Mouse (Mus musculus) regulatory T cell (primary cell): ENCODE data around the gene Wipf3.

Experiments used
- in situ Hi-C: fragments of 300-600 bp; cut with MboI, MseI; formaldehyde crosslinking; loops from one replicate; pipeline ENCODE4 v1.15.1; 2025; ENCODE audit warnings: high pct_unique_total_duplicates

The Wipf3 gene

DNA sequence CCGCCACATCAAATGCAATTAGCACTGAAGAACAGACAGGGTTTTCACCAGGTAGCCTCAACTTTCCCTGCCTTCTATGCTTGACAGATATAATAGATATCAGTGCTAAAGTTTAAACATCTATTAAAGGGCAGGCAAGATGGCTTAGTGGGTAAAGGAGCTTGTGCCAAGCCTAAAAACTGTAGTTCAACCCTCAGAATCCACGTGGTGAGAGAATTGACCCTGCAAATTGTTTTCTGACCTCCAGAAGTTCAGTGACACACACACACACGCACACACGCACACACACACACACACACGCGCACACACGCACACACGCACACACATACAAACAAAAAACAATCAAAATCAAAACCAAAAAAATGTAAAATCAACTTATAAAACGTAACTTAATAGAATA, 2.8 kb downstream of the Wipf3 start:
- in situ Hi-C loops, result no loop called here

DNA sequence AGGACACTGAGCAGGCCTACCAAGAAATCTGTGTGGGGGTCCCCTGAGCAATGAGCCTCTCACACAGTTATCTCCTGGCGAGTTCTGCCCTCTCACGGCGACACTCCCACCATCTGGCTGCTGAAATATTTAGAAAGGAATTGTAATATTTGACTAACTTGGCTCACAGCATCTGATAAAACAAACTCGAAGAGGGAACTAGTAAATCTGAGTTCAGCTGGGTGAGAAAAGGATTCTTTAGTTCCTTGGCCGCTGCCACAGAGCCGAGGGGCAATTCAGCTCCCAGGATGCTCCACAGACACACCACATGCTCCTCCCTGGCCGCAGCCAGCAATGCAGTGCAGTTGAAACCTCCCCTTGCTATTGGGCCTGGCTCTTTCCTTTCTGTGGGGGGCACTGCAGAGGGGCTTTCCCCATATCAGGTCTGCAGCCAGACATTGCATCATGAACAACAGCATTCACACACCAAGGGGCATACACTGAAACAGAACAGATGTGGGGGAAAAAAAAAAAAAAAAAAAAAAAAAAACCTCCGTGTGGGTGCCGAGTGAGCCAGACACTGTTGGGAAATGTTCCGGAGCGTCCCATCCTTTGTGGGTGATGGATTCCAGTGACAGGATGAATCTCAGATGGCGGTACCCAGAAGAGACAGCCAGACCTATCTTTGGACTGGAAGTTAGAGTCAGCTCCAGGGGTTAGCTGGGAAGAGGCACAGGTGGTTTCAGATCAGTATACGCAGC, 3.6 kb downstream of the Wipf3 start:
- in situ Hi-C loops, result no loop called here

DNA sequence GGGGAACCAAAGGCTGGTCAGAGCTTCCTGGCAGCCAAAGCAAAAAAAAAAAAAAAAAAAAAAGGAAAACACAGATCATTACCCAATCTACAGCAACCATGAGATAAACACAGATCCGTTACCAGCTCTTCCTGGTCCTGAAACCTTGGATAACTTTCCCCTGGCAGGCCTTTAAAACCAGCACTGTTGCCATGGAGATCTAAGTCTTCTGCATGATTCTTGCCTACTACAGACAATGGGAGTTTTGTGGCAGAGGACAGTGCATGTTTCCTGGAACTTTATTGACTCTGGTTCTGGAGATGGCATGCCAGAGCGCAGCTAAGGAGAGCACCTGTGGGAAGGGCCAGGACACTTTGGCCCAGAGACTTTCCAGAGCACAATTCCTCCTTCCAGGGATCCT, 4.8 kb downstream of the Wipf3 start:
- in situ Hi-C loops, result no loop called here

DNA sequence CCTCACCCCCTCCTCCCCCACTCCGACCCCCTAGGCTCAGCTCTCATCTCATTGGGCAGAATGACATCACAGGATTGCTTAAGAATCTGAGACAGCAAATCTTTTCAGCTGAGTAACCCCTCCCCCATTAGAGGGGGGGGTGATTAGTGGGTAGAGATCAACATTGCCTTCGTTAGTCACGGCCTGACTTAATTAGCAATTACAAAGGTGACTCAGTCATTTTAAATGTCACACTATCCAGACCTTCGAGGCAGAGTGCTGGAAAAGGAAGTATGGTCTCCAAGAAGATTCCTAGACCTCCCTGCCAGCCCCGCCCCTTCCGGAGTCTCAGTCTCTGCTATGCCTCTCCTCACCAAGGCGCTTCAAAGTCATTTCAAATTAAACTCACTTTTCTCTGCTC, 6.3 kb downstream of the Wipf3 start:
- in situ Hi-C loops, result no loop called here

DNA sequence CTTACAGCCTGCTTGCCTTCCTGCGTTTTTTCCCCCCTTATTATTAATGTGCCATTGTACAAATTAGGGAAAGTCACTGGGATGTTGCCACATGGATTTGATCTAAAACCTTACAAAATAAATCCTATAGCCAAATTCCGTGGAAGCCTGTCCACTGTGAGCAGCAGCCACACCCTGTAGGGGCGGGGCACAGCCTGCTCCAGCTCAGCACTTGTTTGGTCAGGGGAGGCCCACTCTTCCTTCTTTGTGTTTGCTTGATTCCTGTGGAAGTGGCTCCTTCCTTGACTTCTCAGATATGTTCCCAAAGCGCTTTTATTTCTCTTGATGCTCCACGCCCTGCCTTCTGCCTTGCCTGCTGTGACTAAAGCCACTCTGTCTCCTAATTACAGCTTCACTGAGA, 6.9 kb downstream of the Wipf3 start:
- in situ Hi-C loops, result no loop called here

DNA sequence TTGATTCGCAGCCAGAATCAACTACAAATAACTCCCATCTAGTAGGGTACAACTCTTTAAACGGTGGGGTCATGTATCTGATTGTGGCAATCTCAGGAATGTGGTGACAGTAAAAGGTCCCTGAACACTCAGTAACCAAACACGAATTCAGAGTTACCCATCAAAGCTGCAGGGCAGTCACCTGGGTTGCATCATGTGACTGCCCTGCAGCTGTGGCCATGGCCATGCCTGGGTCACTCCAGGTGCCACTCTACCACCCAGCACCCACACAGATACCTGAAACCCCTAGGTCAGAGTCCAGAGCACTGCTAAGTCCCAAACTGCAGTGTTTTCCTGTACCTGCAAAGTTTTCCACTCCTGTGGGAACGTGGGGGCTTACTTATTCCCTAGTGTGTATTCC, 9.1 kb downstream of the Wipf3 start:
- in situ Hi-C loops, result no loop called here

DNA sequence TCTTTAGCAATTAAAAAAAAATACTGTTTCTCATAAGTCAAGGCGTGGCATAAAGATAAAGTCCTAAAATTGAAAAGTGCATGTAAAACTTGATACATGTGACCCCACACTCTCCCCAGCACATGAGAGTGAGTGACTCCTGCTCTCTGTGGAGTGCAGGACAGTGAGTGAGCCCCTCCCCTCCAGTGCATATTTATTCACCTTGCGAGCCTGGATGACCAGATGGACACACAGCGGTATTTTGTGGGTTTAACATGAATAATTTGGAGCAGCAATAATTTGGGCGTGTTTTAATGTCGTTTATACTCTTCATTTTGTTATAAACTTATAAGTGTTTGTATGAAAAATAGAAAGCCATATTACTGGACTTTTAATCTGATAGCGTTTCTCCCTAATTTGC, 11.3 kb downstream of the Wipf3 start:
- in situ Hi-C loops, result no loop called here

DNA sequence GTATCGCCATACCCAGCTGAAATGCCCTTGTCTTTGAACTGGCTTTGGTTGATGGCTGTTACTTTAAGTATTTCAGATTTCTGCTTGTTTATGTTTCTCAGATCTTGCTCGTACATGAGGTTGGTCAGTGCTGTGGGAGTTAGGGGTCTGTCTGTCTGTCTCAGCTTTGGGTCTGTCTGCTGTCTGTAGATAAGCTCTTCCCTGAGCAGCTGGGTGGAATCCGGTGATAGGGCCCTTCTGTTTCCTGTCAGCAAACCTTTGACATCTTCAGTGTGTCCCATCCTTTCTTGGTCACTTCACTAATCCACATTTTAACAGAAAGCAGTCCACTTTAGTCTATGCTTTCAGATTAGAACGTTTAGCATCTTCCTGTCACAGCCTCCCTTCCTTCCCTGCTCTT, 14.3 kb downstream of the Wipf3 start:
- in situ Hi-C loops, result no loop called here

DNA sequence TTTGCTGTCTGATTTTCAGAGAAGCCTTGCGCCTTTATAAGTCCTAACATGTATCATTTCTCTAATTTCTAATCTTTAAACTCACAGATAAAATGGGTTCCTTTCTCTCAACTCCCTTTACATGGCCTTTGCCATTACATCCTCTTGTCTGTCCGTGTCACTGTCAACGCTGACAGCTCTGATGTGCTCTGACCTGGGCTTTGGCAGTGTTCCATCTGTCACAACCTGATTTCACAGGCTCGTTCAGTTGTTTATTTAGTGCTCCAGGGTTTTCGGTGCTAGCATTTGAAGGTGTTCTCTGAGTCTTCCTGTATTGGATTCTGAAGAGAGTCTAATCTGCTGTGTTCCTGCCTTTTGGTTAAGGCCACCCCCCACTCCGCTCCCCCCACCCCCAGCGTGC, 14.7 kb downstream of the Wipf3 start:
- in situ Hi-C loops, result no loop called here

DNA sequence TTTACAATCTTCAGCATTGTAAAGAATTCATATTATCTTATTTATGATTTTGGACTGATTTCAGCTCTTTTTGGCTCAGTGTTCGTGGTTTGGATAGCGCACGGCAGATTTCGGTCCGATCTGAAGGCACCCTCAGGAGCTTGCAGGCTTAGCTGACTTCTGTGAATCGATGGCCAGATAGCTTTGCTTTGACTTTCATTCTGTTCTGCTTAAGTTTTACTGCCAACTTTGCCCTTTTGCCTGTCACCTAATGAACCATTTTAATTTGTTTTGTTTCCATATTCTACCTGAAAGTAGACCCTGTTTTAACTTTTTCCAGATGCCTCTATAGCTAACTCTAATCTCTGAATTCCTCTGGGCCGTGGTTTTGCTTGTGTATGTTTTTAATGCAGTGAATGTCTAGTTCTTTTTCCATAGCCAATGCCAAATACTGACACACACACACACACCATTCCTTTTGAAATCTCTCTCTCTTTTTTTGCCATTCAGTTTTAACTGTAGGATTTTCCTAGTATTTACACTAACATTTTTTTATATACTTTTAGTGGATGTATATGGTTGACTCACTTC, 15.9 kb downstream of the Wipf3 start:
- in situ Hi-C loops, result no loop called here

DNA sequence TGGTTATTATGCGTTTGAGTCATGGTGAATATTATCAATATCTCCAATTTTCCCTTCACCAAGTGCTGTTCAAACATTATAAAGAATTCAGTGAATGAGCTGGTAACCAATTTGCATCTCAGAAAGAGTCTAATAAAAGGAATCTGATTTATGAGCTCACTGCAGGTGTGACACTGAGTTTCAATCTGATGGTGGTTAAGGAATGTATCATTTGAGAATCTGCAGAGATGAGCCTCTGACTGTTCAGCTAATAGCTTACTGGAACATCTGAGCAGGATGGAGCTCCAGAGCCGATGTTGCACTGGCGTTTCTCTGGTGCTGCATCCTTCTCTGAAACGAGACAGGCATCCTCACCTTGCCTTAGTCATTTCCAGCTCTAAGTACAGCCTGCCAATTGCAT, 17.9 kb downstream of the Wipf3 start:
- in situ Hi-C loops, result no loop called here

DNA sequence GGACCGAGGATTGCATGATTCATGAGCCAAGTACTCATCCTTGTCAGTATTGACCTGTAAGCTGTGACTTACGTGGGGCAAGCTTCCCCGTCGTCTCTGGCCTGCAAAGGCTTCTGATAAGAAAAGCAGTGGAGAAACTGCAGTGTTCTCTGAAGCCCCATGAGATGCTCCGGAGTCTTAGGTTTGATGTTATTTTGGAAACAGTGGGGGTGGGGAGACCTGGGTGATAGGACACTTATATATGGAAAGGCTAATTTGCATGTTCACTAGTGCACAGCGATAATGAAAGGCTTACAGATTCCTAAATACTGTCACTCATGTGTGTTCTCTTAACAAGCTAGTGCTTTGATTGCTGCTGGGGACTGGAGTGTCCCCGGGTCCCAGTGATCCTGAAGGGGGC, 30.3 kb downstream of the Wipf3 start:
- in situ Hi-C loops, result loop anchor here (10.0 kb wide), 1 partner anchor 1335 kb away; no protein-coding TSS in a partner anchor

DNA sequence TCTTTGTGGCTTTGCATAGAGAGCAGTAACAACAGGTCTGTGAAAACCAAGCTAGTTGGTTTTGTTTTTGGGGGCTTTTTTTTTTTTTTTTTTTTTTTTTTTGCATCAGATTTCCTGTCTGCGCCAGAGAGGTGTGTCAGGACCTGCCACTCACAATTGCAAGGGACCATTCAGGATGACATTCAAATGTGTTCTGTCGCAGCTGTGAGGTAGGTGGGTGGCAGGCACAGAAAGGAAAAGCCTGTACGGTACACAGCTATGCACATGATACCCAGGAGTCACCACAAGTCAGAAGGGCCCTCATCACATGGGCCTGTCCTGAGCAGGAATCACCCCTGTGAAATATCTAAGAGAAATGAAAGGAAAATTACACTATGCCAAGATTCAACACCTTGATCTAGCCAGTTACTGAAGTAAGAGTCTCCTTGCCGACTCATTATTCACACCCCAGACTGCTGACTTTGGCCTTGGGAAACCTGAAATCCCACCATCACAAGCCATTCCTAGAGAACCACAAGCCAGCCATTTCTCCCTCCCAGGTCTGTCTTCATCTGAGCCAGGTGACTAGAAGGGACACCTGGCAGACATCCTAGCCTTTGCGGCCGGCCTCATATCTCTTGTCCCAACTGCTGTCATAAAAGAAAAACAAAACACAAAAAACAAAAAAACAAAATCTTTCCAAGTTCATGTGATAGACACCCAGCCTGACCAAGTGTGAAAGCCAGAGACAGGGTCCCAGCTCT, 30.9 kb downstream of the Wipf3 start:
- in situ Hi-C loops, result loop anchor here (10.0 kb wide), 1 partner anchor 1334 kb away; no protein-coding TSS in a partner anchor

DNA sequence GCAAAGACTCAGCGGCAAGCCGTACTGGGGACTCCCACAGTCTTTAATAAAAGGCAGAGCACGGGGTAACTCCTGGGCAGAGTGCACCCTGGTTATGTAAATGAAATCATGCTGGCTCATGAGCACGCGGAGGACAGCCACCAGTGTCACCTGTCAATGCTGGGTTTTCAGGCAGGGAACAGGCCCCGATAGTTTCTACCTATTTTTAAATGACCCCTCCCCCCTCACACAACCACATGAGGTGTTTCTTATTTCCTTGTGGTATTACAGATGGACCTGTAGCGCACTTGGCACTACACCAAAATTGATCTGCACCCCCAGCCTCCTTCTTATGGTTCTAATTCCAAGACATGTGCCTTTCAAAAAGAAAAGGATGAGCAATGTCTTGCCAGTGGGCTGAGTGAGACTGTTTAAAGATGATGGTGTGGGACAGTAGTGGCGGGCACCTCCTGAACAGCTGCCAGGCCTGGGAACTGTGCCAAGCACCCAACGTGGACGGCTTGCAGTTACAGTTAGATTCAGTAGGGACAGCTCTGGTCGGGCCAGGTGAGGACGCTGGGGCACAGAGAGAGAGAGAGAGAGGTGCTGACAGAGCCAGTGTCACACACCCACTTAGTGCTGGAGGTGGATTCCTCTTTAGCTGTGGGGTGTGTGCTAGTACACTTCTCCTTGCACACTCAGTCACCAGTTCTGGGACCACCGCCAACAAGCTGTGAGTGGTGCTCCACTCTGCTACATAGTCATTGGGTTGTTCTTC, 31.7 kb downstream of the Wipf3 start:
- in situ Hi-C loops, result loop anchor here (10.0 kb wide), 1 partner anchor 1334 kb away; no protein-coding TSS in a partner anchor

DNA sequence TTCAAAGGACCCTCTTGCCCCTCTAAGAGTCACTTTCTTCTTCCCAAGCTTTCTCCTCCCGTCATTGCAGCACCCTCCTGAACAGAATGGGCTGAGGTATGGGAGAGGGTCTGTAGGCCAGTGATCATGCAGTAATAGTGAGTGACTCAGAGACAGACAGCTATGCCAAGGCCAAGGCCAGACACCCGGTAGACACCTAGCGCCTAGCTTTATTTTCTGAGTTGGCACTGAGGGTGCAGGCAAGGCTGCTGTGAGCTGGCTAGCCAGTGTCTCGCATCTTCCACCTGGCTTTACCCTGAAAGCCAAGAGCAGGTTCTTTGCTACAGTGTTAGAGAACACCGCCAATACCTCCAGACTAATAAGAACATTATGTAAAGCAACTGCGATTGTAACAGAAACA, 33.4 kb downstream of the Wipf3 start:
- in situ Hi-C loops, result loop anchor here (10.0 kb wide), 1 partner anchor 1332 kb away; no protein-coding TSS in a partner anchor

DNA sequence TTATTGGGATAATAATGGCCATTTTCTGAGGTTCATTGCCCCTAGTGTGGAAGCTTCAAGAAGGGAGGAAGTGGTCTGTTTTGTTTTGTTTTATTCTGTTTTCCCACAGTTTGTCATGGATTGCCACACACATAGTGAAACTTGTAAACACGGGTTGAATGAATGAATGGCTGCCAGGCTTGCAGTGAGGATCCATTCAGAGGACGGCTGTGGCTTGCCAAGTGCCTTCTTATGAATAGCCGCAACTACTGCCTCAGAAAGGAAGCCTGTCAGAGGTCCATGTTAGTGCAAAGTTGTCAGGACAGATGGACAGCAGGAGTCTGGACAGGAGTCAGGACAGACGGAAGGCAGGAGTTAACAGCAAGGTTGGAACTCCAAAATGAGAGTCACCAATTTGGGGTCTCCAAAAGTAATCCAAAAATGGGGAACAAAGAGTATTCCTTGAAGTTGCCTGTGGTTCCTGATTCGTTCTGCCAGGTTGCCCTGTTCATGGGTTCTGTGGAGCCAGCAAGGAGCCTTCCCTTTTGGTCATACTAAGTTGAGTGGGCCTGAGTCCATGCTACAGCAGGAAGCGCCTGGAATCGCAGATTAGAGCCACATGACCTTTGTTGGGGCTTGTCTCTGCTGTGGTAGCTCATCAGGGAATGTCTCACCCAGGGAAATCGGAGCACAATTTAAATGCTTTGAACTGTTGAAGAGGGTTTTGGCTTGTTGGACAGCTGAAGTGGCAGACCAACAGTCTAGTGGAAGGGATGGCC, 34.5 kb downstream of the Wipf3 start:
- in situ Hi-C loops, result loop anchor here (10.0 kb wide), 1 partner anchor 1331 kb away; no protein-coding TSS in a partner anchor

DNA sequence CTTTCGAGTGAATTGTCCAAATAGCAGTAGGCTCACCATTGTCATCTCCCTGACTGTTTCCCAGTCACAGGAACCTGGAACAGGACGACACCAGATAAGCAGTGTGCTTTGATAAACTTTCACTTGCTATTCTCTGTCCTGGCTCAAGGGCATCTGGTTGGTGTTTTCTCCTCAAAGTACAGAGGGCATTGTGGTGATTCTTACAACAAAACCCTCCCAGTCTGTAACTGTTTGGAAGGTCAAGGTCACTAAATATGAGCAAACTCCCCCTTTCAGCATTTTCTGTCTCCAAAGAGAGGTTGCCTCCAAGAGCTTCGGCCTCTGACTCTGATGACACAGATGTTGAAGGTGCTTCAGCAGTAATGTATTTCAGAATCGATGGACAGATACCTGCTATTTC, 35.5 kb downstream of the Wipf3 start:
- in situ Hi-C loops, result loop anchor here (10.0 kb wide), 1 partner anchor 1330 kb away; no protein-coding TSS in a partner anchor

DNA sequence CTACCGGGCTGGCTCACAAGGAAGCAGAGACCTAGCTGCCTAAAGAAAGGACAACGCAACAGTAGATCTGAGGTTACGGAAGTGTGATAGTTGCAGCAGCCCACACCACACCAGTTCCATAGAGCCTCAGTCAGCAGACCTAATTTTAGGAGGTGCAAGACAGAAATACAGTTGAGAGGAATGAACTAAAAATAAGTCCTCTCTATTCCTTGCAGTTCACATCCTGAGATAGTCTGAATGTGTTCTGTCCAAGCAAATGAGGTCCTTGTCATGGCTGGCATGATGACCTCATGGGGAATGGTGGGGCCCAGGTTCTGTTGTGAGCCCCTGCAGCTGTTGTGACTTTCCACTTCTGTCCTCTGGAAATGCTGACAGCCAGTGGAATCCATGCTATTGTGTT, 38.0 kb downstream of the Wipf3 start:
- in situ Hi-C loops, result loop anchor here (10.0 kb wide), 1 partner anchor 1327 kb away; no protein-coding TSS in a partner anchor

DNA sequence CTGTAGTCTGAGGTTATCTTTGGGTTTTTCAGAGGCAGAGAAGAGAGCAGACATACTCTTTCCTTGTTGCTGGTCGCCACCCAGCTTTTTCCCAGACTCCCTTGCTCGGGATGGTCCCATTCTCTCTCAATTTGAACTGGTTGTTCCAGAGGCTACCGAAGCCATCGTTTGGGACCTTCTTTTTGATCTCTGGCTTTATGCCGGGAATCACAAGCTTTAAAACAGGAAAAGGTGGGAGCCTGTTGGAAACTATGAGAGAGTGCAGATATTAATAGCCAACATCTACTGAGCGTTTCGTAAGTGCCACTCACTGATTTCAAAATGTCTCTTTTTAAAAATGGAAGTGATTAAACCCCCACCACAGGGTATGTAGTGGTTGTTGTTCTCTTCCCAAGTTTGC, 42.5 kb downstream of the Wipf3 start:
- in situ Hi-C loops, result no loop called here

DNA sequence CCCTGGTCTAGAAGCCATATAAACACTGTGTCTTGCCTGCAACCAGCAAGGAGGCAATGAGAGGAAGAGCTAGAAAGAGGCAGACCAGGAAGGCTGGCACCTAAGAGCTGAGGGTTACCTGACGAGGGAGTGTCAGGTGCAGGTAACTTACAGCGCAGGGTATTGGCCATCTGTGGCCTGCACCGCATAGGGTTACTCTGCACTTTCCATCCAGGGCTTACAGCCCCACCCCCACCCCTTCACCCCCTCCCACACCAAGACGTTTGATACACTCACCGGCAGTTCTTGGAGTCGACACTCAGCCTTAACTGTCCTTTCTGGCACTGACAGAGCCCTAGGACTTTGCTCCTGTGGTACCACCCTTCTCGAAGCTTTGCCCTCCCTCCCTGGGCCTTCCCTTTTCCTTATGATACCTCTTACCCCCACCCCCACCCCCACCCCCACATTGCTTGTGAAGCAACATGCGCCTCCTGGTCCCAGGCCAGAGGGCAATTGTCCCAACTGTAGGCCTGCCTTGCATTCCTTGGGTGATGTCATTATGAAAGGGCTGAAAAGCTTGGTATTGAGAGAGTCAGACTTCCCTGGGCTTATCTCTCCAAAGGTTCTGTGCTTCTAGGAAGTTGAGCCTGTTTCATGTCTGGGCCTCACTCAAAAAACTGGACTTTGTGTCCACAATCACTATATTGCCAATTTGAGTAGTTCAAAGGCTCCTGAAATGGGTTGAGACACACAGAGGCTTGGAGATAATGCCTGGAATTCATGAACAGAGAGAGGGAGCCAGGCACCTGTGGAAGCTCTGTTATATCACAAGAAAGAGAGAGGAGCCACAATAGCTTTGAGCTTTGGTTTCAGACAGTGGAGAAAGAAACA, 43.7 kb downstream of the Wipf3 start:
- in situ Hi-C loops, result no loop called here
